Mouse (Mus musculus) subcutaneous adipose tissue, adult 2 months (tissue): Measurements from ENCODE around the gene Trappc11. TPM values are rescaled to one million over a fixed set of nuclear protein-coding genes. Genes with fewer than 3 reads are reported as not detected.

Experiments
- polyA plus RNA-seq: library from polyadenylated mRNA; depleted of rRNA; stranded (reverse); fragments of >200 nt; gene quantifications from 2 replicates; pipeline ENCODE4 v1.2.3, GENCODE M21; 2012; ENCODE audit warnings: low replicate concordance; rRNA removed

Trappc11 gene
- 21.3 and 27.4 TPM in 2 replicates for polyA plus RNA-seq

GRCm38 (mm10) chr8:47533344-47534125 lies at the start of gene Trappc11, which contains the start of gene Rwdd4a:
Trappc11 (minus strand) TSS chr8:47533470.
Rwdd4a (plus strand) TSS chr8:47533664.

GRCm38 (mm10) chr8:47446312-47447046 lies 86.8 kb downstream of the Trappc11 start, which contains the start of gene Stox2:
Stox2 (minus strand) TSS chr8:47446362.

Other genes with a start within 250 kb of the Trappc11 start
- 3.4 and 5.0 TPM in 2 replicates for gene Stox2, start 87.1 kb downstream of the Trappc11 start, polyA plus RNA-seq
- gene Rwdd4a, start 194 bp upstream of the Trappc11 start, polyA plus RNA-seq = 11.0 and 15.5 TPM in 2 replicates
- 4.7 and 5.2 TPM in 2 replicates for gene Ing2, start 142.1 kb upstream of the Trappc11 start, polyA plus RNA-seq
- 5.9 and 14.6 TPM in 2 replicates for gene Cdkn2aip, start 180.5 kb upstream of the Trappc11 start, polyA plus RNA-seq